Mouse (Mus musculus): ENCODE results near the gene Fbxo46.
A peak's percentile ranks its signal among the peaks of the same experiment; 100 is the strongest.

- no peak for TF ChIP-seq CTCF (IDR thresholded peaks at IDR 0.05; ENCODE audit: low read depth)
- peak; percentile 35; the same call in 1 of the 2 replicates for TF ChIP-seq EP300 (IDR thresholded peaks at IDR 0.05; ENCODE audit: low read depth)
Measured at GRCm38 (mm10) chr7:19148875-19149541, 29.3 kb downstream of the Fbxo46 start, which contains the start of gene Qpctl.
